Mouse (Mus musculus) ES-E14 (cell line): Measurements from ENCODE around the gene 5830411N06Rik. TPM values are rescaled to one million over a fixed set of nuclear protein-coding genes. Genes with fewer than 3 reads are reported as not detected.

Source experiments
- DNase-seq: peaks from one replicate; pipeline ENCODE4 v3.0.0-alpha.2; 2013; ENCODE audit warnings: low read depth, low spot score
- H3K27ac ChIP-seq: 2 replicates; pipeline ENCODE4 v1.5.1; 2012; ENCODE audit warnings: low read depth, mild to moderate bottlenecking, low read length, moderate library complexity, mixed read lengths; ENCODE audit not compliant: poor library complexity, insufficient read depth, severe bottlenecking
- H3K36me3 ChIP-seq: 2 replicates; pipeline ENCODE4 v1.6.1; 2012; ENCODE audit warnings: mild to moderate bottlenecking, low read length, moderate library complexity, mixed read lengths; ENCODE audit not compliant: control insufficient read depth, poor library complexity, insufficient read depth, severe bottlenecking
- H3K4me1 ChIP-seq, 2 experiments: fragments of 150-350 bp in 1 of 2; sonication (generic) in 1 of 2; 2 replicates each; pipeline ENCODE4 v1.6.1; 2012; ENCODE audit warnings: low read length in 2 of 2, mild to moderate bottlenecking in 1 of 2, mixed read lengths in 1 of 2; ENCODE audit not compliant: control insufficient read depth in 2 of 2, insufficient read depth in 2 of 2, poor library complexity in 1 of 2
- H3K4me3 ChIP-seq, 2 experiments: fragments of 150-350 bp in 1 of 2; sonication (generic) in 1 of 2; 2 replicates each; pipeline ENCODE4 v1.5.1; 2012; ENCODE audit warnings: low read length in 2 of 2, low read depth in 1 of 2, mild to moderate bottlenecking in 1 of 2, mixed read lengths in 1 of 2; ENCODE audit not compliant: insufficient read depth in 1 of 2, poor library complexity in 1 of 2, severe bottlenecking in 1 of 2
- H3K9ac ChIP-seq: 2 replicates; pipeline ENCODE4 v1.6.1; 2012; ENCODE audit warnings: low read depth, mild to moderate bottlenecking, low read length, mixed read lengths; ENCODE audit not compliant: poor library complexity, insufficient read depth, severe bottlenecking
- H3K9me3 ChIP-seq: fragments of 150-350 bp; sonication (generic); 2 replicates; pipeline ENCODE4 v1.6.1; 2012; ENCODE audit warnings: low read depth, mild to moderate bottlenecking, low read length; ENCODE audit not compliant: control insufficient read depth, insufficient read depth
- CHD2 ChIP-seq: IDR thresholded peaks from 2 replicates; pipeline ENCODE4 v1.6.1; 2014; ENCODE audit warnings: mild to moderate bottlenecking, low read depth, low read length, inconsistent platforms
- HCFC1 ChIP-seq: IDR thresholded peaks from 2 replicates; pipeline ENCODE4 v1.6.1; 2012; ENCODE audit warnings: low read length, inconsistent platforms, borderline replicate concordance; ENCODE audit not compliant: insufficient read depth
- MAFK ChIP-seq: IDR thresholded peaks from 2 replicates; pipeline ENCODE4 v1.6.1; 2014; ENCODE audit warnings: mild to moderate bottlenecking, low read depth, low read length, inconsistent platforms; ENCODE audit not compliant: insufficient read depth
- ZC3H11A ChIP-seq: IDR thresholded peaks from 2 replicates; pipeline ENCODE4 v1.6.1; 2012; ENCODE audit warnings: low read depth, mild to moderate bottlenecking, inconsistent platforms, low read length, borderline replicate concordance
- ZNF384 ChIP-seq: IDR thresholded peaks from 2 replicates; pipeline ENCODE4 v1.6.1; 2012; ENCODE audit warnings: low read depth, low read length, inconsistent platforms
- in situ Hi-C, 2 experiments: fragments of 600-800 bp; cut with MboI; formaldehyde crosslinking; loops; one replicate each; pipeline ENCODE4 v1.15.1; 2025; ENCODE audit warnings: low sequenced_read_pairs in 2 of 2, inconsistent platforms in 1 of 2; ENCODE audit not compliant: unreplicated experiment in 2 of 2
- total RNA-seq: library from RNA; depleted of rRNA; stranded (reverse); fragments of 300-350 nt; gene quantifications from 2 replicates; pipeline ENCODE4 v1.2.3, GENCODE M21; 2012

Gene 5830411N06Rik
- total RNA-seq, 1 experiment: not detected

DNA sequence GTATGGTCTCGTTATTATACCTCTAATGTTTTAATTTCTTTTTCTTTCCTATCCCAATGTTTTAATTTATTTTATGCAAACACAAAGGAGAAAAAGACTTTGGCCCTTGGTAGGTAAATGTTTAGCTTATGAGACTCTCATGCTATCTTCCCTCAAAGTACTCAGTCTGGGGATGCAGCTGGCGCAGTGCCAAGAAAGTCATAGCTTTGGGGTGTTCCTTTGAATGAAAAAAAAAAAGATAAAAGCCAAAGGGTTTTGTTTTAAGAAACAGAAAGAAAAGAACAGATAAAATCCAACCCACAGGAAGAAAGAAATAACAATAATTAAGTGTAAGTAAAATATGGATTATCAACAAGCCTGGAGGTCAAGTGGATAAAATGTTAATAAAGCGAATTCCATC lies 38.4 kb upstream of the 5830411N06Rik start:
- no peaks in the 10 kb centered on the region for H3K9me3 ChIP-seq
- no peaks in the 10 kb centered on the region for H3K36me3 ChIP-seq
- H3K4me1 ChIP-seq: no peaks in the 10 kb centered on the region
- H3K27ac ChIP-seq: no peak overlapping the region
- TF ChIP-seq ZNF384 (no peak), ZC3H11A (no peak), MAFK (no peak), CHD2 (no peak), HCFC1 (no peak)
- in situ Hi-C loops: no loop called here
- no peak for DNase-seq
- no peak overlapping the region for H3K4me3 ChIP-seq
- no peak overlapping the region for H3K9ac ChIP-seq

DNA sequence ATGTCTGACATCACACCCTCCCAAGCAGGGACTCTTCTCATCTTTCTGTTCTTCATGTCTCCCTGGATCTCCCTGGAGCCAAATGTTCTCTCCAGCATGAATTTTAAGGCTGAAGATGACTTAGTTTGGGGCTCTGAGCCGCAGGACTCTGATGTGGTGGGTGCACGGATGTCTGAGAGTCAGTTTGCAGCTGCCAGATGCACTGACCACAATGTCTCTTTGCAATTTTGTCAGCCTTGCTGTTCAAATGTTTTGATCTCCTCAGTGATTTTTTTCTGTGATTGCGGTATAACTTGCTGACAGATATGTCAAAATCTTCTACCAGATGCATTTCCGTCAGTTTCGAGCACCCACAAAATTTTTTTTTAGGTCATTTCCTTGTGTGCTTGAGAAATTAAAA lies 33.2 kb upstream of the 5830411N06Rik start:
- TF ChIP-seq CHD2 (no peak), MAFK (no peak), ZNF384 (no peak), HCFC1 (no peak), ZC3H11A (no peak)
- no peak for DNase-seq
- H3K27ac ChIP-seq: no peak overlapping the region
- no peak overlapping the region for H3K4me3 ChIP-seq
- no peaks in the 10 kb centered on the region for H3K36me3 ChIP-seq
- no peaks in the 10 kb centered on the region for H3K4me1 ChIP-seq
- in situ Hi-C loops: no loop called here
- H3K9ac ChIP-seq: no peak overlapping the region
- H3K9me3 ChIP-seq: no peaks in the 10 kb centered on the region

DNA sequence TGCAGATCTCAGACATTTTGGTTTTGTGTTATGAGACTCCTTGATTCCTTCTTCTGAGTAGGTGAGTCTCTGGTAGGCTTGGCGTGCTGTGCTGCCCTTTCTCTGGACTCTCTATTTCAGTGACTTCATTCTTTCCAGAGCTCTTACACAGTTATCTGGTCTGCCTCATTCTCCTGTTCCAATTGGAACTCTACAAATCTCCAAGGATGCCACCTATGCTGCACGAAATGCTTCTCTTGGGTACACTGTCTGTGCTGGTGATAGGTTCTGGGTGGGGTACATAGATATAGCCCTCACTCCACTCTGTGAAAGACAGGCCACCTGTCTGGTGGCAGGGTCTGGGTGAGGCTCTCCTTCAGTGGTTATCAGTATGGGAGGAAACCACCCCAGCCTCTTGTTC lies 29.1 kb upstream of the 5830411N06Rik start, which contains the start of gene Cd163l1:
Gene Cd163l1, plus strand, starts transcription at position 301 of the 400 bp plus-strand sequence.
- TF ChIP-seq CHD2 (no peak), ZC3H11A (no peak), ZNF384 (no peak), MAFK (no peak), HCFC1 (no peak)
- in situ Hi-C loops: no loop called here
- no peaks in the 10 kb centered on the region for H3K4me1 ChIP-seq
- H3K9me3 ChIP-seq: no peaks in the 10 kb centered on the region
- no peaks in the 10 kb centered on the region for H3K36me3 ChIP-seq
- DNase-seq: no peak
- H3K9ac ChIP-seq: no peak within 1 kb of the TSS
- H3K27ac ChIP-seq: no peak within 1 kb of the TSS
- no peak within 1 kb of the TSS for H3K4me3 ChIP-seq

DNA sequence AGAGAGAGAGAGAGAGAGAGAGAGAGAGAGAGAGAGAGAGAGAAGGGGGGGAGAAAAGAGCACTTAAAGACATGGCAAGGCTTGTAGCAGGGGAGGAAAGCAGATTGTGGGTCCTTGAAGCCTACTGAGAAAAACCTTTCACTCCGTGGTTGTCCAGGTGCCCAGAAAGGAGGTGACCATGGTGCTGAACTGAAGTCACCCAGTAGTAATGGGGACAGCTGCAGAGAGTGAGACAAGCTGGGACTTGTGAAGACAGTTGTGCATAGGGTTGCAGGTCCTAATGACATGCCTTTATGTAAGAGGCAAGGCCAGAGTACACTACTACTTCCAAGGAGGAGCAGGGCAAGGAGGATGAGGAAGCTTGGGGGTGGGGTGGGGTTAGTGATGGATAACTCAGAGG lies 27.8 kb upstream of the 5830411N06Rik start:
- DNase-seq: no peak
- Histone ChIP-seq H3K27ac (no peak overlapping the region), H3K36me3 (no peaks in the 10 kb centered on the region), H3K9me3 (no peaks in the 10 kb centered on the region), H3K4me1 (0 out of 4 replicates have a peak, but pooled peaks cover 0 to under 1% of the 10 kb centered on the region in 2 experiments), H3K9ac (no peak overlapping the region), H3K4me3 (no peak overlapping the region)
- TF ChIP-seq HCFC1: no peak
- no peak for TF ChIP-seq ZC3H11A
- no peak for TF ChIP-seq ZNF384
- TF ChIP-seq CHD2: no peak
- TF ChIP-seq MAFK: no peak
- in situ Hi-C loops: no loop called here

DNA sequence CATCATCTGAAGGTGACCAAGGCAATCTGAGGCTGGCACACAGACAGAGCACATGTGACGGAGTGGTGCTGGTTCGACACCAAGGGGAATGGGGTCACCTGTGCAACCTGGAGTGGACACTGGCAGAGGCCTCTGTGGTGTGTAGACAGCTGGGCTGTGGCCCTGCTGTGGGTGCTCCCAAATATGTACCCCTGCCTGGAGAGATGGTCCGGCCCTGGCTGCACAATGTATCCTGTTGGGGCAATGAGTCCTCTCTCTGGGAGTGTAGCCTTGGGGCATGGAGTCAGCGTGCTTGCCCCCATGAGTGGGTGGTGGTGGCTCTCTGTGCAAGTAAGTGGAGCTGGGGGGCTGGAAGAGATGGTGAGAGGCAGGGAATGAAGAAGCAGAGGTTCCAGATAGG lies 26.7 kb upstream of the 5830411N06Rik start:
- Histone ChIP-seq H3K36me3 (no peaks in the 10 kb centered on the region), H3K9ac (no peak overlapping the region), H3K4me3 (no peak overlapping the region), H3K9me3 (no peaks in the 10 kb centered on the region), H3K27ac (no peak overlapping the region), H3K4me1 (peaks cover 0 to 6% of the 10 kb centered on the region in 2 experiments; a peak in 1 of 4 replicates)
- DNase-seq: no peak
- TF ChIP-seq CHD2 (no peak), ZC3H11A (no peak), MAFK (no peak), ZNF384 (no peak), HCFC1 (no peak)
- in situ Hi-C loops: no loop called here
